Mouse (Mus musculus): ENCODE measurements at regions not wholly inside any gene's neighbourhood (a gene's known extent, or its start where the extent isn't known, plus 50 kb on each side); places are given as distances from the start of the nearest gene placed in this dataset.

DNA sequence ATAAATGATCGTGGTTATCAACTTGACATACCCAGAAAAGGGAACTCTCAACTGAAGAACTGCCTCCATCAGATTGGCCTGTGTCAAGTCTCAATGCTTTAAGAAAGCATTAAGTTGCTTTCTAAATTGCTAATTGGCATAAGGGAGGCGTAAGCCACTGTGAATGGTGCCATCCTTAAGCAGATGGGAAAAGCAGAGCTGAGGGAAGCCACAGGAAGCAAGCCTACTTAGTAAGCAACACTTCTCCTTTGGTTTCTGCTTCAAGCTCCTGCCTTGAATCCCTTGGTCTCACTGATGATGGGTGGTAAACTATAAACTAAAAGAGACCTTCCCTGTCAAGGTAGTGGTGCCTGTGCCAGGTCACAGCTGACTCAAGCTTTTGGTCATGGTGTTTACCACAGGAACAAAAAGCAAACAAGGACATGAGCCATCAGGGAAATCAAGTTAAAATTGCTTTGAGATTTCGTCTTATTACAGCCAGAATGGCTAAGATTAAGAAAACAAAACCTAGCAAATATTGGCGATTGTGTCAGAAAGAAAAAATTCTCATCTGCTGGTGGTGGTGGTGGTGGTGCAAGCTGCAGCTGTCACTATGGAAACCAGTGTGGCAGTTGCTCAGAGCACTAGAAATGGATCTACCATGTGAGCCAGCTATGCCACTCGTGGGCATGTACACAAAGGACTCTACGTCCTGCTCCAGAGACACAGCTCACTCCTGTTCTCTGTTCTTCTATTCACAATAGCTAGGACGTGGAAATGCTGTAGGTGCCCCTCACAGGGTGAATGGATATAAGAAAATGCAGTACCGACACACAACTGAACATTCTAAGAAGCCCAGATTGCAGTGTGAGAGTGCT, 217.9 kb downstream of the Gm12728 start:
- no peak for TF ChIP-seq EP300 (IDR thresholded peaks at IDR 0.05; ENCODE audit: insufficient read depth, low read depth, low read length)
- no peak for TF ChIP-seq CTCF (IDR thresholded peaks at IDR 0.05)
- TF ChIP-seq POLR2A (IDR thresholded peaks at IDR 0.05; ENCODE audit: insufficient read depth, low read depth, low read length), result no peak
